Mouse (Mus musculus) kidney, embryonic 16.5 days (tissue): Measurements from ENCODE around the gene Lrp1. TPM values are rescaled to one million over a fixed set of nuclear protein-coding genes. Genes with fewer than 3 reads are reported as not detected.
A peak's percentile ranks its signal among the peaks of the same experiment; 100 is the strongest.

Experiments
- ATAC-seq: fragments of 200-750 bp; cut with Nextera tagmentation; 2 replicates; pipeline ENCODE4 v1.8.0; 2017; ENCODE audit warnings: moderate TSS enrichment; ENCODE audit not compliant: low FRiP score, low TSS enrichment
- H3K27ac ChIP-seq: fragments of 300-500 bp; sonication (generic); 2 replicates; pipeline ENCODE4 v1.5.1; 2014; ENCODE audit warnings: low read length
- H3K27me3 ChIP-seq: fragments of 300-500 bp; sonication (generic); 2 replicates; pipeline ENCODE4 v1.6.1; 2014; ENCODE audit warnings: low read length, control low read depth, mixed read lengths; ENCODE audit not compliant: insufficient read depth
- H3K36me3 ChIP-seq: fragments of 300-500 bp; sonication (generic); 2 replicates; pipeline ENCODE4 v1.6.1; 2014; ENCODE audit warnings: low read length, control low read depth, mixed read lengths; ENCODE audit not compliant: insufficient read depth
- H3K4me1 ChIP-seq: fragments of 300-500 bp; sonication (generic); 2 replicates; pipeline ENCODE4 v1.6.1; 2014; ENCODE audit warnings: low read length, control low read depth, mixed read lengths; ENCODE audit not compliant: insufficient read depth
- H3K4me2 ChIP-seq: fragments of 300-500 bp; sonication (generic); replicated peaks from 2 replicates; pipeline ENCODE4 v1.6.1; 2014; ENCODE audit warnings: low read depth, low read length
- H3K4me3 ChIP-seq: fragments of 300-500 bp; sonication (generic); 2 replicates; pipeline ENCODE4 v1.5.1; 2014; ENCODE audit warnings: mild to moderate bottlenecking, low read length
- H3K9ac ChIP-seq: fragments of 300-500 bp; sonication (generic); replicated peaks from 2 replicates; pipeline ENCODE4 v1.6.1; 2014; ENCODE audit warnings: low read length
- H3K9me3 ChIP-seq: fragments of 300-500 bp; sonication (generic); 2 replicates; pipeline ENCODE4 v1.6.1; 2016; ENCODE audit warnings: low read length, control low read depth
- WGBS: fragments of 180-500 bp; shearing (Covaris S2); extraction: QIAGEN DNeasy Blood & Tissue Kit; methylation state at CpG from one replicate; pipeline ENCODE4 v1.1.7; 2014; 5-methylcytosine and 5-hydroxymethylcytosine counted together
- polyA plus RNA-seq: library from polyadenylated mRNA; unstranded; fragments of >200 nt; fragmentation: Nextera tagmentation; extraction: Ambion mirVana; gene quantifications from 2 replicates; pipeline ENCODE4 v1.2.1, GENCODE M21; 2015

Gene Lrp1
- polyA plus RNA-seq, 1 experiment from 2014 or later = 71.7 TPM

DNA sequence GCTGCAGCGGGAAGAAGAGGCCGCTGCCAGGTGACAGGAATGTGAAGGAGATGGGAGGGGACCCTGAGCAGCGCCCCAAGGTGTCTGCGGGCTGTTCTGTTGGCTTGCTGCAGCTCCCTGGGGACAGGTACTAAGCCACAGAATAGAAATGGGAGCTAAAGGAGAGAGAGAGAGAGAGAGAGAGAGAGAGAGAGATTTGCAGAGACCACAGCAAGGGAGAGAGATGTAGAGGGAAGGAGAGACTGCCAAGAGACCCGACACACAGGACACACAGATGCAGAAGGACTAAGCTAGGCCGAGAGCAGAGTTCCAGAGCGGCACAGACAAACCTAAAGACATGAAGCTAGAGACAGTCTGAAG lies 108.7 kb downstream of the Lrp1 start:
- no peaks in the 10 kb centered on the region; the same call in 1 of the 2 replicates for H3K36me3 ChIP-seq
- peak overlapping the region; percentile 82 for H3K4me2 ChIP-seq
- H3K4me3 ChIP-seq = peak overlapping the region; percentile 51
- no peak overlapping the region for H3K9ac ChIP-seq
- ATAC-seq = no peak
- H3K9me3 ChIP-seq = no peaks in the 10 kb centered on the region
- no peak overlapping the region for H3K27ac ChIP-seq
- H3K4me1 ChIP-seq = peaks cover 85% of the 10 kb centered on the region
- 4% methylated on average over 7 of the region's 7 CpGs for WGBS
- H3K27me3 ChIP-seq = peaks cover 78% of the 10 kb centered on the region

DNA sequence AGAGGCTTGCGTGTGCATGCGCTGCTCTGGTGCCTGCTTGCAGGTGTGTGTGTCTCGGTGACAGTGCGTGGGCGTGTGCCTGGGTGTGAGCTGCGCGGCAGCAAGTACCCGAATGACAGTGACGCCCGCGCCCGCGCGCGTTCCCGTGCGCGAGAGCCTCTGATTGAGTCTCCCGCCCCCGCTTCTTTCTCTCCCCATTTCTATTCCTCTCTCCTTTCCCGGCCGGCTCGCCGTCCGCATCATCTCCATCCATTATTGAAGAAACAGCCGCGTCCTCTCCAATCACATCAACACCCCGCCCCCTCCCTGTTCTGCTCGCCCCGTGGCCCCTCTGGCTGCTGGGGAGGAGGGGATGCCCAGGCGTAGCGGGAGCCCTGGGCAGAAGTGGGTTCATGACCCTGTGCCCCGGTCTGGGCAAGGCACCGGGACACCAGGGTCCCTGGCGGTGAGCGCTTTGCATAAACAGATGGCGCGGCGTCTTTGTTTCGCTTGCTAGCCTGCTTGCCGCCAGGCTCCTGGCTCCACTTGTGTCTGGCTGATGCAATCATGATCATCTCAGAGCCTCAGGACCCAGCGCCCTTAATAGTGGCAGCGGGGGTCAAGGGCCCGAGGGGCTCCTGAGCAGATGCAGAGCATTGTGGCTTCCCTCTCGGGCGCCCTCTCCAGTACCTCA lies 109.2 kb downstream of the Lrp1 start:
- peak overlapping the region; percentile 45; the same call in 1 of the 2 replicates for H3K9ac ChIP-seq
- H3K4me2 ChIP-seq = peak overlapping the region; percentile 82
- no peak overlapping the region for H3K27ac ChIP-seq
- peaks cover 80% of the 10 kb centered on the region for H3K27me3 ChIP-seq
- under 1% methylated on average over 45 of the region's 46 CpGs for WGBS
- no peak for ATAC-seq
- no peaks in the 10 kb centered on the region for H3K36me3 ChIP-seq
- peaks cover 79% of the 10 kb centered on the region for H3K4me1 ChIP-seq
- H3K4me3 ChIP-seq = peak overlapping the region; percentile 51
- no peaks in the 10 kb centered on the region for H3K9me3 ChIP-seq

DNA sequence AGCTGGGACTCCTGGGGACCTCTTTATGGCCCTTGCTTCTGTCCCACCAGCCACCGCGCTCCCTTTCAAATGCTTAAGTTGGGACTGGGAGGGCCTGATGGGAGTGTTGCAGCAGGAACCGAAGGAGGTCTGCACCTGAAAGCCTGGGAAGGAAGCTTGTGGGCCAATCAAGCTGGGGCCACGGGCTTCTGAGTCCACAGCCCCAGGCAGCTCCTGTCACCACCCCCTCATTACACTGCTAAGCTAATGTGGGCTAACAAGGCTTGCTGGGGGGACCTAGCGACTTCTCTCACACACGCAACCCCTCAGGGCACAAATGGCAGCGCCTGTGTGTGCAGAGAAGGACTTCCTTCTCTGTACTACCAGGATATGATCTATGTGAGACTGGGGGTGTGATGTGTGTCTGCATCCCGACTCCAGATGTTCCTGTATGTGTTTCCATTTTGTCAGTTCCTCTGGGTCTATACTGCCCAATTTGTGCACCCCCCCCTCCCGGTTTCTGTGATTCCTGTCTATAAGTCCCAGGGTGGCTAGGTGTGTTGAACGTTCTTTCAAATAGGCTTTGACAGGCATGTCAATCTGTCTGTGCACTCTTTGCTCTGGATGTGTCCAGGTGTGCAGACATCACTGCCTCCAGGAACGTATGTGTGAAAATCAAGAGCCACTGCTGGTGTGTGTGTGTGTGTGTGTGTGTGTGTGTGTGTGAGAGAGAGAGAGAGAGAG lies 109.9 kb downstream of the Lrp1 start:
- Histone ChIP-seq H3K9ac (no peak overlapping the region), H3K9me3 (no peaks in the 10 kb centered on the region), H3K27me3 (peaks cover 80% of the 10 kb centered on the region), H3K27ac (no peak overlapping the region), H3K4me1 (peaks cover 72% of the 10 kb centered on the region), H3K4me2 (peak overlapping the region; percentile 82), H3K4me3 (peak overlapping the region; percentile 51), H3K36me3 (no peaks in the 10 kb centered on the region)
- ATAC-seq = no peak
- WGBS = 4% methylated on average over 11 of the region's 11 CpGs

DNA sequence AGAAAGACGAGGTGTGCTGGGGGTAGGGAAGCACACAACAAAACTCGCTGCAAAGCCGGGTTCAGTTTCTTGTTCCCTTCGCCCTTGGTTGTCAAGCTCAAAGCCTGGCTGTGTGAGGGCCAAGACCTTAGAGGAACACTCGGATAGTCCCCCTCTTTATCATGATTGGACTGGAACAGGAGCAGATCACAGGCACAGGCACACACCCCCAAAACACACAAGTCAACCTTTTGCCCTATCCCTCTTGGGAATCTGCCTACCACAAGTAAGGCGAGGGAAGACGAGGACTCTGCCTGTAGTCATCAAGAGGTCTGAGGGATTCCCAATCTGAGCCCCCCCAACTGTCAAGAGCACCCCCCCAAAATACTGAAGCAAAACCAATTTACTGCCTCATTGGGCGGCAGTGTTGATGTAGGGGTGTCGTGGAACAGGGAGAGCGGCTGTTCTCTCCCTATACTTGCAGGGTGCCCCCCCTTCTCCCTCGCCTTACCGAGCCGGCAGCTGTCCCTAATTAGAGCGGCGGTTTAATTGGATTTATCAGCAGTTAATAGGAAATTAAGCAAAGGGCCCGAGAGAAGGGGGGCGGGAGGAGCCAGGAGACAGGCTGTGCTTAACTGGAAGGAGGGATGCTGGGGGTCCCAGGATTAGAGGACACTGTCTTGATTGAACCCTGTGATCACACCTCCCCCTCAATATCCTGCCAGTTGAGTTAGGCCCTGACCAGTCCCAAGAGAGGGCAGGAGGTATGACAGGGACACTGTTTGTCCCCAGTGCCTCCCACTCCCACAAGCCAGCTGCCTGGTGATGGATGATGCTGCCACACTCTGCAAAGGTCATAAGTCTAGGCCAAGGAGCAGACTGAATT lies 110.9 kb downstream of the Lrp1 start:
- Histone ChIP-seq H3K4me1 (peaks cover 62% of the 10 kb centered on the region), H3K9ac (no peak overlapping the region), H3K27me3 (peaks cover 70% of the 10 kb centered on the region), H3K27ac (no peak overlapping the region), H3K4me3 (peak overlapping the region; percentile 45), H3K36me3 (no peaks in the 10 kb centered on the region; the same call in 1 of the 2 replicates), H3K4me2 (peak overlapping the region; percentile 74), H3K9me3 (no peaks in the 10 kb centered on the region)
- 10% methylated on average over 17 of the region's 17 CpGs for WGBS
- ATAC-seq = no peak

DNA sequence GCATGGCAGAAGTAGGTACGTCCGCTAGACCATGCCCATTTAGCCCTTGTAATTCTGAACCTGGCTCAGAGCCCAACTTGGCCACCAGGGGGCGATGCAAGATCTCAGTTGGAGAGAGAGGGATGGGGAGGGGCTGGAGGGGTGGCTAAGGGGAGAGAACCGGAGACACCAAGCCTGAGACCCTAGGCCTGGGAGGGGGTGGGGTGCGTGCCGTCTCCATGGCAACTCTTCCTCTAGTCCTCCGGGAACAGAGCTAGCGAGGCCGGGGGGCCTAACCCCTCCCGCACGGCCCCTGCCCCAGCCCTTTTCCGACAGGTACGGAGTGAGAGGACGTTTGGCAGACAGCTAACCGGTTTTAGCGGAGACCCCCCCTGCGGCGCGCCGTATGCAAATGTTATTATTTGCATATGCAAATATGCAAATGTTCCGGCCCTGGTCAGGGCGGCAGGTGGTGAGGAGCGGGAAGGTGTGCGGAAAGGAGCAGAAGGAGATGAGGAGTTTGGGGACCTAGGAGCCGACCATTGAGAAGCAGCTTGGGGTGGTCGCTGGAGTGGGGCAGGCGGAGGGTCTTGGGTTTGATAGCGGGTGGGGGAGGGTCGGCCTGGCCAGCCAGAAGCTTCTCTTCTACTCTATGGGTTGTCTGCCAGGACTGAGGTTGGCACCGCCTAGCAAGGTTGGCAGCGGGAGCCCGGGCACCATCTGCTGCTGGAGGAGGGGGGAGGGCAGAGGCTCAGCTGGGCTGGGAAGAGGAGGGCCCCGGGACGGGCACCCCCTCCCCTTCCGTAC lies 111.7 kb downstream of the Lrp1 start:
- Histone ChIP-seq H3K9me3 (no peaks in the 10 kb centered on the region), H3K27me3 (peaks cover 62% of the 10 kb centered on the region), H3K36me3 (no peaks in the 10 kb centered on the region; the same call in 1 of the 2 replicates), H3K4me1 (peaks cover 54% of the 10 kb centered on the region), H3K9ac (peak overlapping the region; percentile 51; the same call in 1 of the 2 replicates), H3K4me2 (peak overlapping the region; percentile 74), H3K27ac (no peak overlapping the region), H3K4me3 (peak overlapping the region; percentile 45)
- ATAC-seq = peak; percentile 62
- under 1% methylated on average over 35 of the region's 35 CpGs for WGBS

DNA sequence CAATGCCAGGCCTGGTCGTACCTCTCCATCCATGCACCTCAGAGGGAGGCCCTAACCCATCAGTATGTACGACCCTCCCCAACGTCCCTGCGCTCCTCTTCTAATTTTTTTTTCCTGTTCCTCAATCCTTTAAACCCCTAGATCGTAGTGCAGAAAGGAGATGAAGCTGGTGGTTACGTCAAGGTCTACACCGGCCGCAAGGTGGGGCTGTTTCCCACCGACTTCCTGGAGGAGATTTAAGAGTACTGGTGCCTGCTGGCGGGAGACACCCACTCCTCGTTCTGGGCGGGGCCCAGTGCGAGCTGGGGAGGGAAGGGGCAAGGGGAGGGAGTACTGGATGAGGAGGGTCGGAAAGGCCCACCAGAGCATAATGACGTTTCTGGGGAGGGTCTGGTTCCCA lies 112.7 kb downstream of the Lrp1 start:
- H3K4me3 ChIP-seq = peak overlapping the region; percentile 45; the same call in 1 of the 2 replicates
- no peaks in the 10 kb centered on the region; the same call in 1 of the 2 replicates for H3K36me3 ChIP-seq
- no peak overlapping the region for H3K9ac ChIP-seq
- no peak overlapping the region for H3K27ac ChIP-seq
- 2% methylated on average over 15 of the region's 15 CpGs for WGBS
- no peaks in the 10 kb centered on the region for H3K9me3 ChIP-seq
- peaks cover 45% of the 10 kb centered on the region for H3K4me1 ChIP-seq
- H3K27me3 ChIP-seq = peaks cover 52% of the 10 kb centered on the region
- peak overlapping the region; percentile 74 for H3K4me2 ChIP-seq
- ATAC-seq = peak; percentile 3; the same call in 1 of the 2 replicates

DNA sequence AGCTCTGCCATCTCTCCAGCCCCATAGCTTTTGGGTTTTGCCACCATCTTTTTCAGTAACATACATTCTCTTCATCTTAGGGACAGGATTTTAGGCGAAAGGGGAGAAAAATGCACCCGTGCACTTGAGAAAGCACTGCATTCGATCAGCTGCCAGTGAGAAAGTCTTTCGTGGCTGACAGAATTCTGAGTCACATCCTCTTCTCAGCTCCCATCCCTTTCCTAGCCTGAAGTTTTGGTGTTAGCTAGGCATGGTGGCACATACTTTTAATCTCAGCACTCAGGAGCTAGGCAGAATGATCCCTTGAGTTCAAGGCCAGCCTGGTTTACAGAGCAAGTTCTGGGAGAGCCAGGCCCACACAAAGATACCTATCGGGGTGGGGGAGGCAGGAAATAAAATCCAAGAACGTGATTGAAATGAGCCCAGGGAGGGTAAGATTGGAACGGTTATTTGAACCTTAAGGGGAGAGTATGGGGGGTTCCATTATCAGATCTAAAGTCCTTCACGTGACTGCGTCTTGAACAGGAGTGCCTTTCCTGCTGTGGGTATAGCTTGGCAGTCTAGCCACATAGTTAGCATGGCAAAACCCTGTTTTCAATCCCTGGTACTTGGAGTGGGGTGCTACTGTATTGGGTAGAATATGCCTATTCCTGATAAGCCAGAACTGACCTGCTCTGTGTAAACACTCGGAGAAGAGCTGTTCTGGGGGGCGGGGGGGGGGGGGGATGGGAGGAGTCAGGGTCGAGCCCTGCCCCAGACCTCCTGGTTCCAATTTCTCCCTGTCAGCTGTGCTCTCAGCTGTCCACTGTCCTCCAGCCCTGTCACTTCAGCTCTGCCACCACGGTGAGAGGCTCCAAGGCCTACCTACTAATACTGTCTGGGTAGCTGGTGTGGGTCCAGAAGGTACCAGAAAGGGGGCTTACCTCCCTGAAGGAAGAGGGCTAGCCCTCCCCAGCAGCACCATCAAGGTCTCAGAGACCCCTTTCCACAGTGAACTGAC lies 119.8 kb downstream of the Lrp1 start, which contains the start of gene Stac3:
Gene Stac3, plus strand, starts transcription at position 793 of the 1,000 bp plus-strand sequence.
- H3K4me1 ChIP-seq = no peaks in the 10 kb centered on the region
- peaks cover 23% of the 10 kb centered on the region for H3K36me3 ChIP-seq
- H3K9ac ChIP-seq = no peak within 1 kb of the TSS
- 52% methylated on average over 13 of the region's 13 CpGs for WGBS
- H3K27ac ChIP-seq = no peak within 1 kb of the TSS
- no peak within 1 kb of the TSS for H3K4me2 ChIP-seq
- no peaks in the 10 kb centered on the region for H3K9me3 ChIP-seq
- H3K4me3 ChIP-seq = no peak within 1 kb of the TSS
- H3K27me3 ChIP-seq = no peaks in the 10 kb centered on the region
- ATAC-seq = no peak

DNA sequence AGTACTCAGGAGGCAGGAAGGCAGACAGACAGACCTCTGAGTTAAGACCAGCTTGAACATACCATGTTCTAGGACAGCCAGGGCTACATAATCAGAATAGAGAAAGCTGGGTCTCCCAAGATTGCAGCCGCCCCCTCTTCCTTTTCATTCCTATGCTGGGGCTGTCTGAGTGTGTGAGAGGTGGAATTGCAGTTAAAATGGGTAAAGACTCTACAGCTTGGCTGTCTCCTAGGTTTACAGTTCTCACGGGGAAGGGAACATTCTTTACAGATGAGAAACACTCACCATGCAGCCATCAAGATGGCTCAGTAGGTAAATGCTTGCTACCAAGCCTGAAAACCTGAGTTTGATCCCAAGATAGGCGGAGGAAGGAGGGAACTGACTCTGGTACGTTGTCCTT lies 120.9 kb downstream of the Lrp1 start:
- ATAC-seq = no peak
- 82% methylated on average over 4 of the region's 4 CpGs for whole genome bisulfite sequencing
- Histone ChIP-seq H3K9ac (no peak overlapping the region), H3K4me3 (no peak overlapping the region), H3K36me3 (peaks cover 32% of the 10 kb centered on the region), H3K27me3 (no peaks in the 10 kb centered on the region), H3K27ac (no peak overlapping the region), H3K4me2 (no peak overlapping the region), H3K4me1 (no peaks in the 10 kb centered on the region), H3K9me3 (no peaks in the 10 kb centered on the region)
